12 mouse cellular contexts compared by ENCODE assay signal in genomic region chr8:108698101-108698660, GRCm38 (mm10).
A peak's percentile ranks its signal among the peaks of the same experiment; 100 is the strongest.
DNase-seq lines count a peak whose midpoint lies in the region; ATAC-seq and TF ChIP-seq lines count a peak whose summit lies in the region.
"Had no signal": no experiment of that assay in that cellular context is flagged by ENCODE, and none has a peak within 500 bp of the region (broad histone marks: within the 10 kb centered on the region; RNA-seq: fewer than 3 reads in every experiment).

No protein-coding gene starts in this region.

- no peak for ATAC-seq in hindbrain, postnatal 0 days
- no peak for ATAC-seq in forebrain, postnatal 0 days
- ATAC-seq in midbrain, embryonic 11.5 days (ENCODE audit: low FRiP score) = no peak

- 2% methylated on average over 5 of the region's 5 CpGs for WGBS in hindbrain, embryonic 10.5 days
- 6% methylated on average over 5 of the region's 5 CpGs for WGBS in hindbrain, postnatal 0 days
- 5% methylated on average over 5 of the region's 5 CpGs for WGBS in forebrain, postnatal 0 days
- WGBS in midbrain, embryonic 11.5 days = 3% methylated on average over 5 of the region's 5 CpGs

- intact Hi-C loops in left cerebral cortex, postnatal 25 days (cut with DNase I) = loop anchor here (5.0 kb wide), 2 partner anchors 554 to 751 kb away; no protein-coding TSS in a partner anchor

- H3K27me3 ChIP-seq in hindbrain, embryonic 10.5 days (ENCODE audit: insufficient read depth, poor library complexity, severe bottlenecking) = peaks cover 81% of the 10 kb centered on the region
- peaks cover 58% of the 10 kb centered on the region for H3K27me3 ChIP-seq in hindbrain, postnatal 0 days (ENCODE audit: insufficient read depth, low read length)
- peaks cover 72% of the 10 kb centered on the region for H3K27me3 ChIP-seq in forebrain, postnatal 0 days (ENCODE audit: insufficient read depth, low read length)
- peaks cover 47% of the 10 kb centered on the region for H3K27me3 ChIP-seq in midbrain, embryonic 11.5 days (ENCODE audit: control insufficient read depth, insufficient read depth, low read length)

- no peak for DNase-seq in hindbrain, embryonic 10.5 days (ENCODE audit: low spot score)
- no peak for DNase-seq in hindbrain, postnatal 0 days (ENCODE audit: low spot score)
- peak; percentile 45 for DNase-seq in embryo, embryonic 10.5 days (ENCODE audit: low spot score)
- peak; percentile 15 for DNase-seq in forebrain, postnatal 0 days
- peak; percentile 93 for DNase-seq in midbrain, embryonic 11.5 days (ENCODE audit: low spot score, missing footprints)
- DNase-seq in right cerebral cortex, adult 2 months (ENCODE audit: low spot score in 2 of 2) = no peak
- no peak for DNase-seq in left cerebral cortex, postnatal 25 days (ENCODE audit: low spot score in 2 of 2)
- DNase-seq in gastrocnemius, postnatal 25 days = no peak
- DNase-seq: cerebellum, adult 8-10 months; gastrocnemius, postnatal 14 days; heart, postnatal 36 days; lung, postnatal 4 days had no signal

- no peak overlapping the region for H3K9ac ChIP-seq in hindbrain, postnatal 0 days (replicated peaks; ENCODE audit: low read length)
- H3K9ac ChIP-seq in forebrain, postnatal 0 days = no peak overlapping the region
- H3K9ac ChIP-seq in midbrain, embryonic 11.5 days (ENCODE audit: low read length) = peak overlapping the region; percentile 36; the same call in 1 of the 2 replicates

- H3K27ac ChIP-seq in hindbrain, embryonic 10.5 days = no peak overlapping the region
- no peak overlapping the region; the same call in 1 of the 2 replicates for H3K27ac ChIP-seq in hindbrain, postnatal 0 days
- no peak overlapping the region for H3K27ac ChIP-seq in forebrain, postnatal 0 days (ENCODE audit: low read depth, low read length)
- H3K27ac ChIP-seq in midbrain, embryonic 11.5 days (ENCODE audit: low read depth, low read length) = no peak overlapping the region

- H3K4me2 ChIP-seq in hindbrain, postnatal 0 days (ENCODE audit: low read depth, low read length) = no peak overlapping the region
- no peak overlapping the region for H3K4me2 ChIP-seq in forebrain, postnatal 0 days (ENCODE audit: low read depth)
- H3K4me2 ChIP-seq in midbrain, embryonic 11.5 days = peak overlapping the region; percentile 42

- H3K4me3 ChIP-seq in hindbrain, embryonic 10.5 days = peak overlapping the region; percentile 39
- H3K4me3 ChIP-seq in hindbrain, postnatal 0 days (ENCODE audit: low read length) = no peak overlapping the region
- no peak overlapping the region for H3K4me3 ChIP-seq in forebrain, postnatal 0 days (ENCODE audit: low read depth, low read length)
- 0 out of 2 replicates have a peak overlapping the region, but pooled peaks have one; percentile 17 for H3K4me3 ChIP-seq in midbrain, embryonic 11.5 days (ENCODE audit: low read depth, low read length)

- no peaks in the 10 kb centered on the region for H3K36me3 ChIP-seq in hindbrain, embryonic 10.5 days
- no peaks in the 10 kb centered on the region for H3K36me3 ChIP-seq in hindbrain, postnatal 0 days (ENCODE audit: insufficient read depth, low read length)
- no peaks in the 10 kb centered on the region for H3K36me3 ChIP-seq in forebrain, postnatal 0 days (ENCODE audit: insufficient read depth)
- no peaks in the 10 kb centered on the region for H3K36me3 ChIP-seq in midbrain, embryonic 11.5 days (ENCODE audit: control insufficient read depth, insufficient read depth, low read length)

- H3K9me3 ChIP-seq in hindbrain, embryonic 10.5 days = no peaks in the 10 kb centered on the region
- no peaks in the 10 kb centered on the region for H3K9me3 ChIP-seq in hindbrain, postnatal 0 days (ENCODE audit: low read length)
- H3K9me3 ChIP-seq in forebrain, postnatal 0 days (ENCODE audit: low read length) = no peaks in the 10 kb centered on the region
- no peaks in the 10 kb centered on the region for H3K9me3 ChIP-seq in midbrain, embryonic 11.5 days (ENCODE audit: control insufficient read depth, low read length)

- no peak for TF ChIP-seq CTCF in hindbrain, postnatal 0 days (IDR thresholded peaks at IDR 0.05; ENCODE audit: low read depth)
- no peak for TF ChIP-seq CTCF in forebrain, postnatal 0 days (IDR thresholded peaks at IDR 0.05; ENCODE audit: low read depth)

- peaks cover 83% of the 10 kb centered on the region for H3K4me1 ChIP-seq in hindbrain, embryonic 10.5 days (replicated peaks)
- no peaks in the 10 kb centered on the region for H3K4me1 ChIP-seq in hindbrain, postnatal 0 days (ENCODE audit: insufficient read depth, low read length)
- H3K4me1 ChIP-seq in forebrain, postnatal 0 days (ENCODE audit: insufficient read depth) = peaks cover 4% of the 10 kb centered on the region; the same call in 1 of the 2 replicates
- peaks cover 67% of the 10 kb centered on the region for H3K4me1 ChIP-seq in midbrain, embryonic 11.5 days (ENCODE audit: control insufficient read depth, insufficient read depth, low read length)

Comparison
In these comparisons a context has a peak if more than half of its experiments do, and no peak if none do; other contexts are left out.
1. H3K4me3 ChIP-seq: peak in hindbrain, embryonic 10.5 days (single experiment) and midbrain, embryonic 11.5 days (single experiment); none in hindbrain, postnatal 0 days (single experiment) and forebrain, postnatal 0 days (single experiment).
2. DNase-seq: peak in embryo, embryonic 10.5 days (single experiment), forebrain, postnatal 0 days (single experiment) and midbrain, embryonic 11.5 days (single experiment); none in hindbrain, embryonic 10.5 days (single experiment), hindbrain, postnatal 0 days (single experiment), right cerebral cortex, adult 2 months (0 of 2), left cerebral cortex, postnatal 25 days (0 of 2) and gastrocnemius, postnatal 25 days (single experiment).